Mouse (Mus musculus): ENCODE measurements around the gene Adk.
A peak's percentile ranks its signal among the peaks of the same experiment; 100 is the strongest.

GRCm38 (mm10) chr14:21115888-21116460 is 63.6 kb downstream of the Adk start:
- TF ChIP-seq CTCF (IDR thresholded peaks at IDR 0.05; ENCODE audit: low read depth, low read length) (peak; percentile 41; the same call in 1 of the 2 replicates), POLR2A (IDR thresholded peaks at IDR 0.05; ENCODE audit: borderline replicate concordance, low read depth, low read length) (no peak)

Data from bone marrow macrophage, adult 2 months (primary cell).